Mouse (Mus musculus): ENCODE data around the gene Ppm1n. TPM values are rescaled to one million over a fixed set of nuclear protein-coding genes. Genes with fewer than 3 reads are reported as not detected.

Ppm1n gene
- polyA plus RNA-seq, 1 experiment from 2014 or later: not detected

GRCm38 (mm10) chr7:19305796-19306765 is 26.2 kb upstream of the Ppm1n start:
- WGBS: 47% methylated on average over 16 of the region's 16 CpGs
- no peak overlapping the region for H3K27ac ChIP-seq
- peaks cover 63% of the 10 kb centered on the region for H3K27me3 ChIP-seq
- H3K4me2 ChIP-seq: no peak overlapping the region
- H3K4me1 ChIP-seq: peaks cover 36% of the 10 kb centered on the region
- H3K9me3 ChIP-seq: no peaks in the 10 kb centered on the region
- no peak overlapping the region for H3K9ac ChIP-seq
- ATAC-seq (ENCODE audit: borderline replicate concordance, extremely low read depth, low FRiP score, low TSS enrichment): no peak
- H3K4me3 ChIP-seq: no peak overlapping the region
- H3K36me3 ChIP-seq: no peaks in the 10 kb centered on the region

DNA sequence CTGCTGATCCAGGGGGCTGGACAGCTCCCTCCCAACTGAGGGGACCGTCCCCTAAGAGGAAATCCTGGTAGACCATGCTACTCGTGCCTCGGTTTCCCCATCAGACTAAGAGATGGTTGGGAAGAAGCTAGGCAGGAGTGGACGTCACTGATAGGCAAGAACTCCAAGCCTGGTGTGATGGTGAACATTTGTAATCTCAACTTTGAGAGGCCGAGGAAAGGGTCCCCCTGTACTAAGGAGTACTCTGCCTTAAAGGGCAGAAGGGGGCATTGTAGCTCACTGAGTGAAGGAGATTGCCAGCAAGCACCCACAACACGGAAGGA is 25.5 kb upstream of the Ppm1n start:
- no peak overlapping the region for H3K4me2 ChIP-seq
- 0 out of 2 replicates have a peak overlapping the region, but pooled peaks have one; percentile 33 for H3K4me3 ChIP-seq
- no peaks in the 10 kb centered on the region for H3K36me3 ChIP-seq
- H3K27me3 ChIP-seq: peaks cover 63% of the 10 kb centered on the region
- WGBS: 9% methylated on average over 6 of the region's 6 CpGs
- H3K4me1 ChIP-seq: peaks cover 33% of the 10 kb centered on the region
- no peak overlapping the region for H3K9ac ChIP-seq
- H3K27ac ChIP-seq: no peak overlapping the region
- H3K9me3 ChIP-seq: no peaks in the 10 kb centered on the region
- ATAC-seq (ENCODE audit: borderline replicate concordance, extremely low read depth, low FRiP score, low TSS enrichment): no peak

DNA sequence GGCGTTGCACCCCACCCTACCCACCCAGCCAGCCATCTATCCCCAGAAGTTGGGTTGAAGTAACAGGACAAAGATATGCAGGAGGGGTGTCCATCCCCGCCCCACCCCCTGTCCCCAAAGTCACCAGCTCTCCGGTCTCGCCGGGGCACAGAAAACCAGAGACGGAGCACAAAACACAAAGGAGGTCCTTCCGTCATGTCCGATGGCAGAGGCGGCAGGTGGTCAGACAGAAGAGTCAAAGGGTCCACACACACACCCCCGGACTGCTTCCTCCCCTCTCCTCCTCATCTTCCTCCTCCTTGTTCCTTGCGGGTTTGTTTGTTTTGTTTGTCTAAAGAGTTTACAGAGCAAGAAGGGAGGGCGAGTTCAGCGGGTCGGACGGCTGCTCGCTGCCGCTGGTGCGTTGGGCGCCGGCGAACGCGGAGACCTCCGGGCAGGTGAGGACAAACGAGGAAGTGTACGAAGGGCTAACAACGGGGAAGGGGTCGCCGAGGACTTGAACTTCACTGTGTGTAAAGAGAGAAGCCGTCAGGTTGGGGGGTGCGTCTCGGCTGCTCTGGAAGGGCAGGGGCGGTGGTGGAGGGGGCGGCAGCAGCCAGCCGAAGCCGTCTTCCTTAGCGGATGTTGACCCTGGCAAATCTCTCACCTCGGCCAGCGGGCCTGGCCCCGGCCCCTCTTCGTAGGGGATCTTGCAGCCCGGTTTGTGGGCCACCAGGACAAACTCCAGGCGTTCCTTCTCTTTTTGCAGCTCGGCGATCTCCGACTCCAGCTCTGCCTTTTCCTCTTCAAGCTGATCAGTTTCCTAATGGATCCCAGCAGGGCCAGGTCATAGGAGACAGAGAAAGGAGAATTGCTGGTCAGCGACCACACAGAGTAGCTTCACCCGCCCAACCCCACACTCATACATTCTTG is 24.9 kb upstream of the Ppm1n start:
- ATAC-seq (ENCODE audit: borderline replicate concordance, extremely low read depth, low FRiP score, low TSS enrichment): no peak
- peak overlapping the region; percentile 19; the same call in 1 of the 2 replicates for H3K9ac ChIP-seq
- H3K27ac ChIP-seq: no peak overlapping the region
- H3K27me3 ChIP-seq: peaks cover 63% of the 10 kb centered on the region
- WGBS: 2% methylated on average over 48 of the region's 48 CpGs
- peak overlapping the region; percentile 54 for H3K4me2 ChIP-seq
- peaks cover 31% of the 10 kb centered on the region for H3K4me1 ChIP-seq
- no peaks in the 10 kb centered on the region for H3K36me3 ChIP-seq
- H3K9me3 ChIP-seq: no peaks in the 10 kb centered on the region
- H3K4me3 ChIP-seq: peak overlapping the region; percentile 33

DNA sequence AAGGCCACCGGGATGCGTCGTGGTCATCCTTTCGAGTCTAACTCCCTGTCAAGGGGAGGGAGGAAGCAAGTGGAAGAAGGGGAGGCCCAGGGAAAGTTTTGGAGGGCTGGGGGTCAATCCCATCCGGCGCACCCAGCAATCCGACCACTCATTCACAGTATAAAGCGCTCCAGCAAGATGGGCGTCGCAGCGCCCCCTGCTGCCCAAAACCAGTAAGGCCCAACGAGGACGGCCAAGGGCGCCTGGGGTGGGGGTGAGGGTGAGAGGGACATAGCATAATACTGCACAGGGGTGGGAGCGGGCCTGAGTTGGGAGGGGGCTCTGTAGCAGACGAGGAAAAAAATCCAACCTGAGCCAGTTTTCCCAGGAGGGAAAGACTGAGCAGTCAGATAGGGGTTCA is 23.9 kb upstream of the Ppm1n start:
- ATAC-seq (ENCODE audit: borderline replicate concordance, extremely low read depth, low FRiP score, low TSS enrichment): no peak
- Histone ChIP-seq H3K27ac (no peak overlapping the region), H3K27me3 (peaks cover 63% of the 10 kb centered on the region), H3K9me3 (no peaks in the 10 kb centered on the region), H3K36me3 (no peaks in the 10 kb centered on the region), H3K9ac (no peak overlapping the region), H3K4me3 (peak overlapping the region; percentile 33), H3K4me1 (peaks cover 31% of the 10 kb centered on the region), H3K4me2 (peak overlapping the region; percentile 54)
- under 1% methylated on average over 16 of the region's 16 CpGs for WGBS

DNA sequence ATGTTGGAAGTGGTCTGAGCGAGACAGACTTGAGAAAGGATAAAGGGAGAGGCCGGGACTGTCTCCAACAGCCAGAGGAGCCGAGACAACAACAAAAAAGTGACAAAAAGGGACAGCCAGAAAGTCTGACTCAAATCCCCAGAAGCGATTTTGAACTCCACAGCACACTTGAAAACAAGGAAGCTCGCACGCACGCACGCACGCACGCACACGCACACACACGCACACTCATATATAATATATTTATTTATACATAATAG is 23.1 kb upstream of the Ppm1n start:
- no peak for ATAC-seq (ENCODE audit: borderline replicate concordance, extremely low read depth, low FRiP score, low TSS enrichment)
- no peaks in the 10 kb centered on the region for H3K36me3 ChIP-seq
- H3K9me3 ChIP-seq: no peaks in the 10 kb centered on the region
- no peak overlapping the region for H3K4me2 ChIP-seq
- WGBS: 74% methylated on average over 12 of the region's 12 CpGs
- no peak overlapping the region for H3K9ac ChIP-seq
- no peak overlapping the region for H3K4me3 ChIP-seq
- peaks cover 31% of the 10 kb centered on the region for H3K4me1 ChIP-seq
- peaks cover 63% of the 10 kb centered on the region for H3K27me3 ChIP-seq
- no peak overlapping the region for H3K27ac ChIP-seq

- Histone ChIP-seq H3K4me3 (peak overlapping the region; percentile 22; the same call in 1 of the 2 replicates), H3K36me3 (no peaks in the 10 kb centered on the region), H3K27me3 (peaks cover 61% of the 10 kb centered on the region), H3K9ac (no peak overlapping the region), H3K9me3 (no peaks in the 10 kb centered on the region), H3K27ac (no peak overlapping the region), H3K4me2 (peak overlapping the region; percentile 54; the same call in 1 of the 2 replicates), H3K4me1 (peaks cover 28% of the 10 kb centered on the region)
- ATAC-seq (ENCODE audit: borderline replicate concordance, extremely low read depth, low FRiP score, low TSS enrichment): no peak
- 46% methylated on average over 13 of the region's 13 CpGs for WGBS
These were observed 22.6 kb upstream of the Ppm1n start for GRCm38 (mm10) chr7:19302264-19303045.

- Histone ChIP-seq H3K9me3 (no peaks in the 10 kb centered on the region), H3K9ac (peak overlapping the region; percentile 23), H3K36me3 (no peaks in the 10 kb centered on the region), H3K27ac (no peak overlapping the region), H3K4me2 (peak overlapping the region; percentile 54), H3K4me1 (peaks cover 28% of the 10 kb centered on the region), H3K27me3 (peaks cover 53% of the 10 kb centered on the region), H3K4me3 (peak overlapping the region; percentile 22)
- ATAC-seq (ENCODE audit: borderline replicate concordance, extremely low read depth, low FRiP score, low TSS enrichment): no peak
- 6% methylated on average over 16 of the region's 16 CpGs for WGBS
These were observed 21.8 kb upstream of the Ppm1n start for GRCm38 (mm10) chr7:19301461-19302263.

GRCm38 (mm10) chr7:19300501-19301421 is 20.9 kb upstream of the Ppm1n start:
- peak overlapping the region; percentile 54 for H3K4me2 ChIP-seq
- under 1% methylated on average over 29 of the region's 29 CpGs for WGBS
- peak; percentile 82 for ATAC-seq (ENCODE audit: borderline replicate concordance, extremely low read depth, low FRiP score, low TSS enrichment)
- H3K27ac ChIP-seq: no peak overlapping the region
- peaks cover 44% of the 10 kb centered on the region for H3K27me3 ChIP-seq
- H3K9ac ChIP-seq: peak overlapping the region; percentile 16; the same call in 1 of the 2 replicates
- H3K4me1 ChIP-seq: peaks cover 28% of the 10 kb centered on the region
- H3K9me3 ChIP-seq: no peaks in the 10 kb centered on the region
- H3K4me3 ChIP-seq: peak overlapping the region; percentile 49
- H3K36me3 ChIP-seq: no peaks in the 10 kb centered on the region

GRCm38 (mm10) chr7:19299194-19299593 is 19.3 kb upstream of the Ppm1n start:
- Histone ChIP-seq H3K4me1 (peaks cover 24% of the 10 kb centered on the region), H3K27me3 (peaks cover 28% of the 10 kb centered on the region), H3K9me3 (no peaks in the 10 kb centered on the region), H3K27ac (no peak overlapping the region), H3K4me3 (no peak overlapping the region), H3K4me2 (no peak overlapping the region), H3K9ac (no peak overlapping the region), H3K36me3 (no peaks in the 10 kb centered on the region)
- WGBS: 12% methylated on average over 3 of the region's 3 CpGs
- ATAC-seq (ENCODE audit: borderline replicate concordance, extremely low read depth, low FRiP score, low TSS enrichment): no peak

GRCm38 (mm10) chr7:19297794-19298193 is 17.9 kb upstream of the Ppm1n start:
- H3K4me3 ChIP-seq: no peak overlapping the region
- H3K27ac ChIP-seq: no peak overlapping the region
- H3K9ac ChIP-seq: no peak overlapping the region
- no peak overlapping the region for H3K4me2 ChIP-seq
- WGBS: 83% methylated on average over 5 of the region's 5 CpGs
- H3K9me3 ChIP-seq: no peaks in the 10 kb centered on the region
- H3K27me3 ChIP-seq: peaks cover 14% of the 10 kb centered on the region
- H3K36me3 ChIP-seq: no peaks in the 10 kb centered on the region
- H3K4me1 ChIP-seq: peaks cover 16% of the 10 kb centered on the region
- ATAC-seq (ENCODE audit: borderline replicate concordance, extremely low read depth, low FRiP score, low TSS enrichment): no peak

Measured in lung, embryonic 15.5 days (tissue).